Mouse (Mus musculus) bone marrow macrophage, adult 2 months (primary cell): Measurements from ENCODE around the gene Olfr1290.

Experiments used
- CTCF ChIP-seq: IDR thresholded peaks from 2 replicates; pipeline ENCODE4 v1.5.1; 2012; ENCODE audit warnings: low read depth, mild to moderate bottlenecking, low read length, moderate library complexity
- POLR2A ChIP-seq: IDR thresholded peaks from 2 replicates; pipeline ENCODE4 v1.6.1; 2012; ENCODE audit warnings: mild to moderate bottlenecking, low read depth, low read length, borderline replicate concordance

GRCm38 (mm10) chr2:111524903-111525302 is 31.3 kb upstream of the Olfr1290 start, which contains the start of gene Olfr1293-ps:
- no peak for TF ChIP-seq CTCF
- no peak for TF ChIP-seq POLR2A
